8 mouse cellular contexts compared by ENCODE assay signal in genomic region chr5:122209591-122210368, GRCm38 (mm10). TPM values are rescaled to one million over a fixed set of nuclear protein-coding genes. Genes with fewer than 3 reads are reported as not detected.
A peak's percentile ranks its signal among the peaks of the same experiment; 100 is the strongest.
DNase-seq lines count a peak whose midpoint lies in the region; ATAC-seq and TF ChIP-seq lines count a peak whose summit lies in the region.

No protein-coding gene starts in this region.

- peak overlapping the region; percentile 27 for H3K4me3 ChIP-seq in forebrain, embryonic 13.5 days
- H3K4me3 ChIP-seq in spleen, adult 2 months (ENCODE audit: extremely low read depth, insufficient read depth, insufficient read length), result peak overlapping the region; percentile 69

- H3K4me2 ChIP-seq in forebrain, embryonic 13.5 days, result peak overlapping the region; percentile 59

- no peaks in the 10 kb centered on the region for H3K9me3 ChIP-seq in forebrain, embryonic 13.5 days (replicated peaks)

- TF ChIP-seq POLR2A in spleen, adult 2 months (IDR thresholded peaks at IDR 0.05; ENCODE audit: low read depth, low read length), result peak; percentile 71

- DNase-seq in urinary bladder, postnatal 14 days (ENCODE audit: low spot score), result peak; percentile 40
- no peak for DNase-seq in urinary bladder, adult 2 months (ENCODE audit: low spot score)
- peak; percentile 60 to 66 for DNase-seq in heart, postnatal 36 days
- DNase-seq in kidney, postnatal 4 days, result peak; percentile 67 to 77
- peak; percentile 73 to 82 for DNase-seq in spleen, adult 2 months (ENCODE audit: low read depth in 1 of 2, low spot score in 2 of 2)
- DNase-seq in left cerebral cortex, adult 11 months (ENCODE audit: low spot score), result no peak

- H3K36me3 ChIP-seq in forebrain, embryonic 13.5 days (ENCODE audit: poor library complexity, severe bottlenecking), result no peaks in the 10 kb centered on the region
- peaks cover 9% of the 10 kb centered on the region for H3K36me3 ChIP-seq in spleen, adult 2 months (ENCODE audit: control insufficient read depth, insufficient read depth, low read length)

- peak; percentile 50; the same call in 1 of the 2 replicates for ATAC-seq in forebrain, embryonic 13.5 days
- ATAC-seq in megakaryocyte-erythroid progenitor cell, adult 5-6 weeks (replicated peaks; ENCODE audit: low FRiP score, low TSS enrichment, poor library complexity, severe bottlenecking), result peak; percentile 72

- H3K4me1 ChIP-seq in forebrain, embryonic 13.5 days, result peaks cover 13% of the 10 kb centered on the region
- H3K4me1 ChIP-seq in spleen, adult 2 months (ENCODE audit: control insufficient read depth, insufficient read depth, insufficient read length), result peaks cover 19% of the 10 kb centered on the region; the same call in 1 of the 2 replicates

- 4% methylated on average over 19 of the region's 21 CpGs for WGBS in forebrain, embryonic 13.5 days
- 9% methylated on average over 21 of the region's 21 CpGs for WGBS in spleen, adult 2 months

- peak overlapping the region; percentile 19; the same call in 1 of the 2 replicates for H3K27ac ChIP-seq in forebrain, embryonic 13.5 days
- H3K27ac ChIP-seq in spleen, adult 2 months (ENCODE audit: insufficient read depth, low read length), result peak overlapping the region; percentile 95

- no peaks in the 10 kb centered on the region for H3K27me3 ChIP-seq in forebrain, embryonic 13.5 days
- H3K27me3 ChIP-seq in spleen, adult 2 months (ENCODE audit: control insufficient read depth, insufficient read depth, low read length), result no peaks in the 10 kb centered on the region

- intact Hi-C loops in heart, postnatal 36 days (cut with DNase I), result no loop called here

- peak overlapping the region; percentile 51 for H3K9ac ChIP-seq in forebrain, embryonic 13.5 days

- TF ChIP-seq CTCF in spleen, adult 2 months (IDR thresholded peaks at IDR 0.05; ENCODE audit: extremely low read depth, insufficient read depth, insufficient read length, insufficient replicate concordance), result 0 out of 2 replicates have a peak, but pooled peaks have one; percentile 0

RNA-seq across cellular contexts. Expression of gene Hvcn1, which starts 3.2 kb away (rescaled TPM):
- 3.6 and 6.0 TPM in 2 replicates for polyA plus RNA-seq in urinary bladder, adult 2 months (2012; rRNA removed)
- 2.9 and 3.0 TPM in 2 replicates for polyA plus RNA-seq in forebrain, embryonic 13.5 days (2015; fragmentation: Nextera tagmentation; extraction: Ambion mirVana)
- 1 to 10 TPM; 1.4 to 1.7 TPM for total RNA-seq in heart, postnatal 36 days (2021)
- 1.4 and 11.2 TPM in 2 replicates for total RNA-seq in megakaryocyte-erythroid progenitor cell, adult 5-6 weeks (2014; fragmentation: Nextera tagmentation)
- 0.38 and 1.4 TPM in 2 replicates for total RNA-seq in megakaryocyte-erythroid progenitor cell, adult 5-6 weeks (2017)
- 174 and 200 TPM in 2 replicates for polyA plus RNA-seq in spleen, adult 2 months (2012; rRNA removed)

RNA-seq across cellular contexts. Expression of gene Ppp1cc, which starts 51.7 kb away (rescaled TPM):
- 167 and 172 TPM in 2 replicates for polyA plus RNA-seq in urinary bladder, adult 2 months (2012; rRNA removed)
- polyA plus RNA-seq in forebrain, embryonic 13.5 days (2015; fragmentation: Nextera tagmentation; extraction: Ambion mirVana), result 288 TPM in 2 replicates
- 100 to 1,000 TPM; 118 to 125 TPM for total RNA-seq in heart, postnatal 36 days (2021)
- 375 and 380 TPM in 2 replicates for total RNA-seq in megakaryocyte-erythroid progenitor cell, adult 5-6 weeks (2014; fragmentation: Nextera tagmentation)
- 229 and 230 TPM in 2 replicates for total RNA-seq in megakaryocyte-erythroid progenitor cell, adult 5-6 weeks (2017)
- 73.9 and 90.0 TPM in 2 replicates for polyA plus RNA-seq in spleen, adult 2 months (2012; rRNA removed)

RNA-seq across cellular contexts. Expression of gene Tctn1, which starts 54.5 kb away (rescaled TPM):
- polyA plus RNA-seq in urinary bladder, adult 2 months (2012; rRNA removed), result 15.6 and 17.7 TPM in 2 replicates
- 4.8 and 4.9 TPM in 2 replicates for polyA plus RNA-seq in forebrain, embryonic 13.5 days (2015; fragmentation: Nextera tagmentation; extraction: Ambion mirVana)
- total RNA-seq in heart, postnatal 36 days (2021), result 1 to 10 TPM; 4.3 to 4.6 TPM
- total RNA-seq in megakaryocyte-erythroid progenitor cell, adult 5-6 weeks (2014; fragmentation: Nextera tagmentation), result 7.6 and 10.4 TPM in 2 replicates
- total RNA-seq in megakaryocyte-erythroid progenitor cell, adult 5-6 weeks (2017), result 2.5 and 4.2 TPM in 2 replicates
- 22.1 and 25.3 TPM in 2 replicates for polyA plus RNA-seq in spleen, adult 2 months (2012; rRNA removed)

Comparison
In these comparisons a context has a peak if more than half of its experiments do, and no peak if none do; other contexts are left out.
1. DNase-seq: peak in urinary bladder, postnatal 14 days (single experiment), heart, postnatal 36 days (2 of 2), kidney, postnatal 4 days (2 of 2) and spleen, adult 2 months (2 of 2); none in urinary bladder, adult 2 months (single experiment) and left cerebral cortex, adult 11 months (single experiment).
2. RNA of gene Hvcn1, which starts 3.2 kb away (polyA plus RNA-seq): 174 to 200 TPM in spleen, adult 2 months; 3.6 to 6.0 TPM in urinary bladder, adult 2 months and 2.9 to 3.0 TPM in forebrain, embryonic 13.5 days; every median in the first group is over 10 times any median in the second.